Mouse (Mus musculus) ovary, postnatal 36 days (tissue): ENCODE data around the gene Btbd16.

Experiments
- DNase-seq: peaks from one replicate; pipeline ENCODE4 v3.0.0; 2022; ENCODE audit warnings: low spot score, mixed read lengths

Gene Btbd16

GRCm38 (mm10) chr7:130818813-130819212 is 44.9 kb downstream of the Btbd16 start:
- DNase-seq = no peak

- DNase-seq = no peak
Measured at GRCm38 (mm10) chr7:130819624-130820023, 45.8 kb downstream of the Btbd16 start.

- DNase-seq = no peak
Measured at GRCm38 (mm10) chr7:130823992-130824391, 50.1 kb downstream of the Btbd16 start.

GRCm38 (mm10) chr7:130826343-130826742 is 52.5 kb downstream of the Btbd16 start:
- no peak for DNase-seq

- no peak for DNase-seq
Measured at GRCm38 (mm10) chr7:130827431-130827830, 53.6 kb downstream of the Btbd16 start.

GRCm38 (mm10) chr7:130827844-130828403 is 54.1 kb downstream of the Btbd16 start:
- no peak for DNase-seq

GRCm38 (mm10) chr7:130828475-130828874 is 54.6 kb downstream of the Btbd16 start:
- no peak for DNase-seq

GRCm38 (mm10) chr7:130831586-130831985 is 57.7 kb downstream of the Btbd16 start:
- DNase-seq = no peak

GRCm38 (mm10) chr7:130834299-130834698 is 60.4 kb downstream of the Btbd16 start:
- no peak for DNase-seq

GRCm38 (mm10) chr7:130834958-130835861 is 61.3 kb downstream of the Btbd16 start:
- no peak for DNase-seq

GRCm38 (mm10) chr7:130836066-130836465 is 62.2 kb downstream of the Btbd16 start:
- no peak for DNase-seq

GRCm38 (mm10) chr7:130837941-130838657 is 64.2 kb downstream of the Btbd16 start:
- DNase-seq = no peak

- DNase-seq = no peak
Measured at GRCm38 (mm10) chr7:130838658-130839025, 64.8 kb downstream of the Btbd16 start.

- no peak for DNase-seq
Measured at GRCm38 (mm10) chr7:130839380-130840100, 65.7 kb downstream of the Btbd16 start.

- no peak for DNase-seq
Measured at GRCm38 (mm10) chr7:130847164-130847718, 73.4 kb downstream of the Btbd16 start.

- no peak for DNase-seq
Measured at GRCm38 (mm10) chr7:130854684-130855292, 80.9 kb downstream of the Btbd16 start.

GRCm38 (mm10) chr7:130855681-130856080 is 81.8 kb downstream of the Btbd16 start:
- DNase-seq = no peak

- no peak for DNase-seq
Measured at GRCm38 (mm10) chr7:130857973-130858372, 84.1 kb downstream of the Btbd16 start.

GRCm38 (mm10) chr7:130859926-130860325 is 86.1 kb downstream of the Btbd16 start:
- no peak for DNase-seq

GRCm38 (mm10) chr7:130860721-130861142 is 86.9 kb downstream of the Btbd16 start:
- DNase-seq = no peak

- DNase-seq = no peak
Measured at GRCm38 (mm10) chr7:130862501-130862900, 88.6 kb downstream of the Btbd16 start.
